Mouse (Mus musculus) kidney, adult 2 months (tissue): ENCODE data around the gene Rhob.

Experiments
- CTCF ChIP-seq: fragments of 200-500 bp; conservative IDR thresholded peaks from 2 replicates; pipeline ENCODE4 v1.5.1; 2011; ENCODE audit warnings: low read depth, mild to moderate bottlenecking, control low read depth, low read length, moderate library complexity, mixed read lengths; ENCODE audit not compliant: insufficient read depth, insufficient read length
- POLR2A ChIP-seq: fragments of 200-500 bp; IDR thresholded peaks from one replicate; pipeline ENCODE4 v1.6.1; 2011; ENCODE audit warnings: low read depth, low read length, control low read depth

GRCm38 (mm10) chr12:8537291-8537690 is 37.5 kb upstream of the Rhob start:
- TF ChIP-seq POLR2A = no peak
- no peak for TF ChIP-seq CTCF
